Mouse (Mus musculus) embryo, embryonic 9.5 days (tissue): ENCODE measurements at regions not wholly inside any gene's neighbourhood (a gene's known extent, or its start where the extent isn't known, plus 50 kb on each side); places are given as distances from the start of the nearest gene placed in this dataset.

Source experiments
- DNase-seq: peaks from one replicate; pipeline ENCODE4 v3.0.0-alpha.2; 2017; ENCODE audit errors: extremely low spot score

GRCm38 (mm10) chr6:66236368-66236767 lies 284.0 kb downstream of the 4930544G11Rik start:
- DNase-seq, result no peak

- DNase-seq, result no peak
These were observed 279.8 kb upstream of the Mad2l1 start for GRCm38 (mm10) chr6:66255378-66255777.

GRCm38 (mm10) chr6:66263429-66263828 lies 271.8 kb upstream of the Mad2l1 start:
- no peak for DNase-seq

GRCm38 (mm10) chr6:66263918-66264317 lies 271.3 kb upstream of the Mad2l1 start:
- DNase-seq, result no peak

- no peak for DNase-seq
These were observed 266.8 kb upstream of the Mad2l1 start for GRCm38 (mm10) chr6:66268427-66268826.

GRCm38 (mm10) chr6:66271414-66272206 lies 263.6 kb upstream of the Mad2l1 start:
- no peak for DNase-seq

GRCm38 (mm10) chr6:66272216-66272615 lies 263.0 kb upstream of the Mad2l1 start:
- DNase-seq, result no peak

- DNase-seq, result no peak
These were observed 260.5 kb upstream of the Mad2l1 start for GRCm38 (mm10) chr6:66274737-66275136.

GRCm38 (mm10) chr6:66280701-66281100 lies 254.5 kb upstream of the Mad2l1 start:
- DNase-seq, result no peak

- DNase-seq, result no peak
These were observed 252.5 kb upstream of the Mad2l1 start for GRCm38 (mm10) chr6:66282566-66283115.

GRCm38 (mm10) chr6:66283521-66283920 lies 251.7 kb upstream of the Mad2l1 start:
- DNase-seq, result no peak

- no peak for DNase-seq
These were observed 247.6 kb upstream of the Mad2l1 start for GRCm38 (mm10) chr6:66287607-66288006.

- DNase-seq, result no peak
These were observed 246.0 kb upstream of the Mad2l1 start for GRCm38 (mm10) chr6:66289196-66289595.

GRCm38 (mm10) chr6:66291576-66291975 lies 243.6 kb upstream of the Mad2l1 start:
- no peak for DNase-seq

- DNase-seq, result no peak
These were observed 237.1 kb upstream of the Mad2l1 start for GRCm38 (mm10) chr6:66298056-66298455.

- no peak for DNase-seq
These were observed 235.0 kb upstream of the Mad2l1 start for GRCm38 (mm10) chr6:66300189-66300588.

- no peak for DNase-seq
These were observed 190.3 kb upstream of the Mad2l1 start for GRCm38 (mm10) chr6:66344848-66345247.

- no peak for DNase-seq
These were observed 187.8 kb upstream of the Mad2l1 start for GRCm38 (mm10) chr6:66347356-66347755.

GRCm38 (mm10) chr6:66361130-66361529 lies 174.1 kb upstream of the Mad2l1 start:
- DNase-seq, result no peak

- no peak for DNase-seq
These were observed 167.9 kb upstream of the Mad2l1 start for GRCm38 (mm10) chr6:66367263-66367662.

GRCm38 (mm10) chr6:66381279-66381934 lies 153.8 kb upstream of the Mad2l1 start:
- DNase-seq, result no peak

- DNase-seq, result no peak
These were observed 152.7 kb upstream of the Mad2l1 start for GRCm38 (mm10) chr6:66382347-66383010.
